Mouse (Mus musculus) brain, adult 2 months (tissue): ENCODE results near the gene Ptprs.

Experiments used
- DNase-seq: peaks from one replicate; pipeline ENCODE4 v3.0.0; 2011; ENCODE audit warnings: low read depth, low spot score

The Ptprs gene

GRCm38 (mm10) chr17:56467456-56467884, 8.8 kb downstream of the Ptprs start:
- DNase-seq = peak; percentile 86

DNA sequence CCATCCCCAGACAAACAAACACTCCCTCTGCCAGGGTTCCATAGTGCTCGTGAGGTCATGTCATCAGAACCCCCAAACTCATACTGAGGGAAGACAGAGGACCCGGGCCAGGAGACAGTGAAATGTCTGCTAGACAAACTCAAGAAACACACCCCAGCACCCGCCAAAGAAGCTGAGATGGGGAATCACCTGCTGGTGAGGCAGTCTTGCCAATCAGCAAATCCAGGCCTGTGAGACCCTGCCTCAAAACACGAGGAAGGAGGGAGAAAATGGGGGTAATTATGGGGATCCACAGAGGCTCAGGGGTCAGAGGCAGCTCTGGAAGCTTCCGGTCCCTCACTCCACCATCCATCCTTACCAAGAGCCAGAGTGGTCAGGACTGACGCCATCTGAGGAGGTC, 9.5 kb downstream of the Ptprs start:
- DNase-seq = no peak

- peak; percentile 55 for DNase-seq
Observed at GRCm38 (mm10) chr17:56464817-56465216, 11.5 kb downstream of the Ptprs start.

DNA sequence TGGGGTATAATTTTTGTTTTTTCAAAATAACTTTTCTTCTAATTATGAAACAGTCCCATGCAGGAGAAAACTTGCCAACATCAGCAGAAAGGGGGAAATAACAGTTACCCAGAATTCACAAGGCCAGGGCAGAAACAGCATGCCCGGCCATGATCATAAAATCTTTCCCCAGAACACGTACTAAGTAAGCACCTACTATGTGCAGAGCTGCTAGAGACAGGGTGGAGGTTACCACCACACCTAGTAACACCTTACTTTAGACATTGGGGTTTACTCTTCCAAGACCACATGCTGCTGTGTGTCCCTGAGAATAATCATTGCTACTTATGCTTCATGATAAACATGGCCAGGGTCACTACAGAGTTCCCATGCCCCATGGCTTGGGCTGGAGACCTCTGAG, 11.9 kb downstream of the Ptprs start:
- no peak for DNase-seq

GRCm38 (mm10) chr17:56463500-56463899, 12.8 kb downstream of the Ptprs start:
- DNase-seq = no peak

- DNase-seq = no peak
Observed at GRCm38 (mm10) chr17:56462835-56463455, 13.3 kb downstream of the Ptprs start.

GRCm38 (mm10) chr17:56461771-56462743, 14.2 kb downstream of the Ptprs start:
- DNase-seq = peak; percentile 98

- DNase-seq = no peak
Observed at GRCm38 (mm10) chr17:56460876-56461275, 15.4 kb downstream of the Ptprs start.

- no peak for DNase-seq
Observed at GRCm38 (mm10) chr17:56457442-56457841, 18.8 kb downstream of the Ptprs start.

GRCm38 (mm10) chr17:56456353-56456752, 19.9 kb downstream of the Ptprs start:
- DNase-seq = no peak

DNA sequence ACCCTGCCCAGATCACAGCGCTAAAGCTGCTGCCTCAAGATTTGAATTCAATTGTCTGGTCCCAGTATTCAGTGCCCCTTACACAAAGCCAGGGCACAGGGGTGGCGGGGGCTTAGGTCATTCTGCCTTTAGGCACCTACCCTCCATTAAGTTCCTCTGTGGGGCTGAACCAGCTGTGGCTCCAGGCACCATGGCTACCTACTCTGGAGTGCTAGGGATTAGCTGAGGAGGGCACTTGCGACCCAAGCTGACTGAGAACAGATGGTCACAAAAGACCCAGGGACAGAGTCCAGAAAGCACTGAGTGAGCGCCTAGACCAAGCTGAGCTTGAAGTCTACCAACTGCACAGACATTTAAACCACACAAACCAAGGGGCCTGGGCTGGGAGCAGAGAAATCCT, 22.6 kb downstream of the Ptprs start:
- peak; percentile 90 for DNase-seq

- peak; percentile 93 for DNase-seq
Observed at GRCm38 (mm10) chr17:56453251-56453650, 23.0 kb downstream of the Ptprs start.

- no peak for DNase-seq
Observed at GRCm38 (mm10) chr17:56447716-56448115, 28.6 kb downstream of the Ptprs start.

GRCm38 (mm10) chr17:56445397-56445796, 30.9 kb downstream of the Ptprs start:
- peak; percentile 85 for DNase-seq

DNA sequence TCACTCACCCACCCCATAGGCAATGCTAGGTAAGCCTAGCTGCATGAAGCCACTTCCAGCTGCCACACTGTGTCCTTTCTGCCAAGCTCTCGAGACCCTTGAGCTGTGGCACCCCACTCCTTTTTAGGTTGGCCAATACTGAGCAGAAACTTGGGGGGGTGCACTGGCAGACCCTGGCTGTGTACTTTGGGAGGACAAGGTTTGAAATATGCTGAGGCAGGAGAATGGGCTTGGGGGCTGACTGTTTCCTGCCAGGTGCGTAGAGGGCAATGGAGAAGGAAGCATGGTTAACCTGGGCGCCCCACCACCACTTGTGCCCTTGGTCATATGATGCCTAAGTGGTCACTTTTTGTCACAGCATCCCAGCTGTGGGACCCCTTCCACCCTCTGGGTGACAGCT, 31.5 kb downstream of the Ptprs start:
- DNase-seq = no peak

DNA sequence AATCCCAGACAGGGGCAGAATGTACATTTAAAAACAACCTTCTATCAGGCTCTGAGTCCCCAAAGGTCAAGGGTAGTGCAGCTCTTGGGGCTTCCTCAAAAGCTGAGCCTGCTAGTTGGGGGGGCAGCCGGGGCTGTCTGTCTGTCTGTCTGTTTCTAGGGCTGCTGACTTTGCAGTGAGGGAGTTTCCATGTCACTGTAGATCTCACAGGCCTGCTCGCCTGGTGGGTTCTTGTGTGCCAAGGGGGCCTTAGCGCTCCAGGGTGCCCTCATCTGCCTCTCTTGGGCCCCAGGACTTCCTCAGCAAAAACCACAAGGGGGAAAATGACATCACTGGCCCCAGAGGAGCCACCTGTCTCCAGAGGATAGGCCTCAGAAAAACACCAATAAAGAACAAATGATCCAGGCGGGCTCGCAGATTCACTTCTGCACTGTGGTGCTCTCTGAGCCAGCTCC, 32.9 kb downstream of the Ptprs start:
- no peak for DNase-seq

GRCm38 (mm10) chr17:56442316-56442715, 34.0 kb downstream of the Ptprs start:
- no peak for DNase-seq

- peak; percentile 63 for DNase-seq
Observed at GRCm38 (mm10) chr17:56439731-56440460, 36.4 kb downstream of the Ptprs start.

GRCm38 (mm10) chr17:56431582-56431981, 44.7 kb downstream of the Ptprs start:
- no peak for DNase-seq

DNA sequence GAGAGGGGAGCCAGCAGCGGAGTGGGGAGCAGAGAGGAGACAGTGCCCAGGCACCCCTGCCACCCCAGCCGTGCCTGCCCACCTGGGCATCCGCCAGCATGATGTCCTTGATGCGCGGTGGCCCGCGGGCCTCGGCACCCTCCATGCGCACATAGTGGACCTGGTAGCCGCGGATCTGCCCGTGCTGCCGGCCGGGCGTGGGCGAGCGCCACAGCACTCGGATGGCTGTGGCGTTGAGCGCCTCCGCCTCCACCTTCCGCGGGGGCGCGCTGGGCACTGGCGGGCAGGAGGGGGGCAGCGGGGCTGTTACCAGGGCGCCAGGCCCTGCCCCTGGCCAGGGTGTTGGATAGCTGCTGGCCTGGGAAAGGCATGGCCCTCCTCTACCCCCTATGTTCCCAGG, 48.4 kb downstream of the Ptprs start:
- no peak for DNase-seq

GRCm38 (mm10) chr17:56425941-56426340, 50.3 kb downstream of the Ptprs start:
- peak; percentile 59 for DNase-seq

DNA sequence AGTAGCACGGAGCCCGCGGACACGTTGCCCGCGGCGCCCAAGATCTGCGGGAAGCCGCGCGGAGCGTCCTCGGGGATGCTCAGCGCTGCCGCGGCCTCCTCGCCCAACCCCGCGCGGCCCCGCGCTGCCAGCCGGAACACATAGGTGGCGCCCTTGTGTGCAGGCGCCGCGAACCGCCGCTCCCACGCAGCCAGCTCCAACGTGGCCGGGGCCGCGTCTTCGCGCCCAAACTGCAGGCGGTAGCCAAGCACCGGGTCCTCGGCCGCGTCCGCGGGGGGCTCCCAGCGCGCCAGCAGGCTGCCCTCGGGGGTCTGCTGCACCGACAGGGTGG, 50.7 kb downstream of the Ptprs start:
- DNase-seq = peak; percentile 84
